9 mouse cellular contexts compared by ENCODE assay signal in the genomic region with DNA sequence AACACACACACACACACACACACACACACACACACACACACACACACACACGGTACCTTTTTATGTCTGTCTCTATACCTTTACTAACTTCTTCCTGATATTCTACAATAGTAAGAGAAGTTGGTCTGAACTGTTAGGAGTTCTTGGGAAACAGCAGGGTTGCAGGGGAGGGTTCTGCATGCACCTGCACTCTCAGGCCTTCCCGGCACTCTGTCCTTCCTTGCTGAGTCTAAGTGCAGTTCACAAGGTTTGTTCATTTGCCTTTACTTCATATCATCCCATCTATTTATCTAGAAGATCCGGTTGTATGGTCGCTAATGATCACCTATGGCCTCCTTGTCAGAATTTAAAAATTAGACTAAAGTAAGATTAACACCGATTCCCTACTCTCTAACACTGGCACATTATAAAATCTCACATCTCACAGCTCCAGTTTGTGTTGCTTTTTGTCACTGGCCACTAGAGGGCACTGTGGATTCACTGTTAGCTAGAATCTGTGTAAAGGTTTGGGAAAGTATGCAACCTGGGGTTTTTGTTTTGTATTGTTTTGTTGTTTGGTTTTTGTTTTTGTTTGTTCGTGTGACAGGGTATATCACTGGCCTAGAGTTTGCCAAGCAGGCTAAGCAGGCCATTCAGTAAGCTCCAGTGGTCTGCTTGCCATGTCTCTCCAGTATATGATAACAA.
DNase-seq lines count a peak whose midpoint lies in the region; ATAC-seq and TF ChIP-seq lines count a peak whose summit lies in the region.
"Had no signal": no experiment of that assay in that cellular context is flagged by ENCODE, and none has a peak within 500 bp of the region (broad histone marks: within the 10 kb centered on the region; RNA-seq: fewer than 3 reads in every experiment).

No protein-coding gene starts in this region.

- H3K9me3 ChIP-seq in embryonic facial prominence, embryonic 14.5 days (ENCODE audit: control insufficient read depth, low read length) = no peaks in the 10 kb centered on the region
- no peaks in the 10 kb centered on the region for H3K9me3 ChIP-seq in liver, postnatal 0 days (ENCODE audit: low read length)
- H3K9me3 ChIP-seq in neural tube, embryonic 15.5 days (replicated peaks) = no peaks in the 10 kb centered on the region
- H3K9me3 ChIP-seq: heart, embryonic 13.5 days had no signal

- H3K4me3 ChIP-seq in testis, adult 2 months (ENCODE audit: control insufficient read depth, low read depth, low read length) = no peak overlapping the region
- H3K4me3 ChIP-seq in embryonic facial prominence, embryonic 14.5 days (ENCODE audit: low read depth, low read length) = no peak overlapping the region
- H3K4me3 ChIP-seq in liver, postnatal 0 days (ENCODE audit: low read depth, low read length) = no peak overlapping the region
- no peak overlapping the region for H3K4me3 ChIP-seq in neural tube, embryonic 15.5 days (replicated peaks)
- H3K4me3 ChIP-seq: heart, embryonic 13.5 days had no signal

- H3K4me2 ChIP-seq in embryonic facial prominence, embryonic 14.5 days (ENCODE audit: low read depth, low read length) = no peak overlapping the region
- no peak overlapping the region for H3K4me2 ChIP-seq in liver, postnatal 0 days (ENCODE audit: low read depth, low read length)
- no peak overlapping the region for H3K4me2 ChIP-seq in neural tube, embryonic 15.5 days
- H3K4me2 ChIP-seq: heart, embryonic 13.5 days had no signal

- peak; percentile 59 for ATAC-seq in activated CD4-positive, CD25-positive, alpha-beta regulatory T cell, adult 4 months
- ATAC-seq in embryonic facial prominence, embryonic 14.5 days (ENCODE audit: low read depth) = no peak
- ATAC-seq in inflammation-experienced regulatory T-cells, adult 6 months = peak; percentile 76
- no peak for ATAC-seq in liver, postnatal 0 days
- peak; percentile 80 for ATAC-seq in neural tube, embryonic 15.5 days (ENCODE audit: low FRiP score)

- no peak overlapping the region for H3K27ac ChIP-seq in testis, adult 2 months (ENCODE audit: control insufficient read depth, insufficient read depth, low read depth, low read length)
- no peak overlapping the region for H3K27ac ChIP-seq in embryonic facial prominence, embryonic 14.5 days (replicated peaks; ENCODE audit: low read depth, low read length)
- no peak overlapping the region for H3K27ac ChIP-seq in liver, postnatal 0 days (ENCODE audit: low read depth)
- H3K27ac ChIP-seq in neural tube, embryonic 15.5 days (replicated peaks) = no peak overlapping the region
- H3K27ac ChIP-seq: heart, embryonic 13.5 days had no signal

- H3K27me3 ChIP-seq in testis, adult 2 months (ENCODE audit: control insufficient read depth, insufficient read depth, low read length) = no peaks in the 10 kb centered on the region
- H3K27me3 ChIP-seq in embryonic facial prominence, embryonic 14.5 days (replicated peaks; ENCODE audit: control insufficient read depth, insufficient read depth, low read length) = no peaks in the 10 kb centered on the region
- H3K27me3 ChIP-seq in liver, postnatal 0 days (ENCODE audit: insufficient read depth, low read length) = no peaks in the 10 kb centered on the region
- H3K27me3 ChIP-seq in neural tube, embryonic 15.5 days (replicated peaks) = no peaks in the 10 kb centered on the region
- H3K27me3 ChIP-seq: heart, embryonic 13.5 days had no signal

- peak; percentile 46; the same call in 1 of the 2 replicates for TF ChIP-seq CTCF in testis, adult 2 months (IDR thresholded peaks at IDR 0.05; ENCODE audit: control insufficient read depth, insufficient read depth, insufficient replicate concordance, low read depth, low read length)
- peak; percentile 88 for TF ChIP-seq CTCF in liver, postnatal 0 days (IDR thresholded peaks at IDR 0.05; ENCODE audit: low read depth)

- no peak for DNase-seq in testis, postnatal 14 days (ENCODE audit: low spot score)
- DNase-seq in embryonic facial prominence, embryonic 14.5 days (ENCODE audit: low spot score) = peak; percentile 70
- DNase-seq in liver, postnatal 0 days = peak; percentile 46
- no peak for DNase-seq in ovary, adult 18-20 months (ENCODE audit: low spot score)

- H3K9ac ChIP-seq in embryonic facial prominence, embryonic 14.5 days (ENCODE audit: low read depth, low read length) = no peak overlapping the region
- H3K9ac ChIP-seq in liver, postnatal 0 days (replicated peaks) = no peak overlapping the region
- no peak overlapping the region for H3K9ac ChIP-seq in neural tube, embryonic 15.5 days (replicated peaks)
- H3K9ac ChIP-seq: heart, embryonic 13.5 days had no signal

- no peak for TF ChIP-seq EP300 in liver, postnatal 0 days (IDR thresholded peaks at IDR 0.05; ENCODE audit: low read depth)

- WGBS in embryonic facial prominence, embryonic 14.5 days = 33% methylated on average over 6 of the region's 6 CpGs
- WGBS in liver, postnatal 0 days (ENCODE audit: insufficient replicate concordance) = 30% methylated on average over 6 of the region's 6 CpGs
- WGBS in neural tube, embryonic 15.5 days = 37% methylated on average over 6 of the region's 6 CpGs

- TF ChIP-seq POLR2A in testis, adult 2 months (IDR thresholded peaks at IDR 0.05; ENCODE audit: control insufficient read depth, low read depth, low read length) = no peak

- no peaks in the 10 kb centered on the region for H3K36me3 ChIP-seq in testis, adult 2 months (ENCODE audit: control insufficient read depth, insufficient read depth, low read length)
- no peaks in the 10 kb centered on the region for H3K36me3 ChIP-seq in embryonic facial prominence, embryonic 14.5 days (ENCODE audit: control insufficient read depth, insufficient read depth, low read length)
- H3K36me3 ChIP-seq in liver, postnatal 0 days (replicated peaks; ENCODE audit: insufficient read depth, low read length) = no peaks in the 10 kb centered on the region
- no peaks in the 10 kb centered on the region for H3K36me3 ChIP-seq in neural tube, embryonic 15.5 days
- H3K36me3 ChIP-seq: heart, embryonic 13.5 days had no signal

- H3K4me1 ChIP-seq in testis, adult 2 months (ENCODE audit: control insufficient read depth, insufficient read depth, low read length) = no peaks in the 10 kb centered on the region
- H3K4me1 ChIP-seq in embryonic facial prominence, embryonic 14.5 days (ENCODE audit: control insufficient read depth, insufficient read depth, low read length) = no peaks in the 10 kb centered on the region
- H3K4me1 ChIP-seq in liver, postnatal 0 days (ENCODE audit: insufficient read depth) = no peaks in the 10 kb centered on the region
- no peaks in the 10 kb centered on the region for H3K4me1 ChIP-seq in neural tube, embryonic 15.5 days
- H3K4me1 ChIP-seq: heart, embryonic 13.5 days had no signal

Comparison
In these comparisons a context has a peak if more than half of its experiments do, and no peak if none do; other contexts are left out.
1. DNase-seq: peak in embryonic facial prominence, embryonic 14.5 days (single experiment) and liver, postnatal 0 days (single experiment); none in testis, postnatal 14 days (single experiment) and ovary, adult 18-20 months (single experiment).
2. ATAC-seq: peak in activated CD4-positive, CD25-positive, alpha-beta regulatory T cell, adult 4 months (single experiment), inflammation-experienced regulatory T-cells, adult 6 months (single experiment) and neural tube, embryonic 15.5 days (single experiment); none in embryonic facial prominence, embryonic 14.5 days (single experiment) and liver, postnatal 0 days (single experiment).